Mouse (Mus musculus) thymus, postnatal 4 days (tissue): ENCODE data around the gene Fgfr2.
A peak's percentile ranks its signal among the peaks of the same experiment; 100 is the strongest.

Source experiments
- DNase-seq: peaks from one replicate; pipeline ENCODE4 v3.0.0; 2021

Fgfr2 gene

GRCm38 (mm10) chr7:133083936-133084614 is 39.1 kb downstream of the Fgfr2 start:
- no peak for DNase-seq

- DNase-seq = no peak
Observed at GRCm38 (mm10) chr7:133078929-133079328, 44.2 kb downstream of the Fgfr2 start.

GRCm38 (mm10) chr7:133074462-133075133 is 48.6 kb downstream of the Fgfr2 start:
- no peak for DNase-seq

- no peak for DNase-seq
Observed at GRCm38 (mm10) chr7:133073147-133073651, 50.0 kb downstream of the Fgfr2 start.

- DNase-seq = no peak
Observed at GRCm38 (mm10) chr7:133072535-133072934, 50.6 kb downstream of the Fgfr2 start.

- no peak for DNase-seq
Observed at GRCm38 (mm10) chr7:133067321-133067841, 55.8 kb downstream of the Fgfr2 start.

GRCm38 (mm10) chr7:133066776-133067175 is 56.4 kb downstream of the Fgfr2 start:
- no peak for DNase-seq

- no peak for DNase-seq
Observed at GRCm38 (mm10) chr7:133062055-133062454, 61.1 kb downstream of the Fgfr2 start.

- DNase-seq = no peak
Observed at GRCm38 (mm10) chr7:133060170-133060569, 63.0 kb downstream of the Fgfr2 start.

GRCm38 (mm10) chr7:133059517-133060104 is 63.5 kb downstream of the Fgfr2 start:
- no peak for DNase-seq

GRCm38 (mm10) chr7:133059150-133059509 is 64.0 kb downstream of the Fgfr2 start:
- no peak for DNase-seq

- no peak for DNase-seq
Observed at GRCm38 (mm10) chr7:133058496-133059149, 64.5 kb downstream of the Fgfr2 start.

- DNase-seq = no peak
Observed at GRCm38 (mm10) chr7:133056924-133057323, 66.2 kb downstream of the Fgfr2 start.

- DNase-seq = peak; percentile 12
Observed at GRCm38 (mm10) chr7:133054486-133054885, 68.7 kb downstream of the Fgfr2 start.

- DNase-seq = no peak
Observed at GRCm38 (mm10) chr7:133053757-133054156, 69.4 kb downstream of the Fgfr2 start.

GRCm38 (mm10) chr7:133052819-133053218 is 70.3 kb downstream of the Fgfr2 start:
- DNase-seq = no peak

- DNase-seq = no peak
Observed at GRCm38 (mm10) chr7:133050681-133051080, 72.5 kb downstream of the Fgfr2 start.

GRCm38 (mm10) chr7:133048085-133048630 is 75.0 kb downstream of the Fgfr2 start:
- no peak for DNase-seq

GRCm38 (mm10) chr7:133047287-133047686 is 75.9 kb downstream of the Fgfr2 start:
- no peak for DNase-seq

- DNase-seq = no peak
Observed at GRCm38 (mm10) chr7:133044721-133045120, 78.4 kb downstream of the Fgfr2 start.

- no peak for DNase-seq
Observed at GRCm38 (mm10) chr7:133041784-133042183, 81.4 kb downstream of the Fgfr2 start.

- peak; percentile 27 for DNase-seq
Observed at GRCm38 (mm10) chr7:133040688-133041345, 82.3 kb downstream of the Fgfr2 start.
